Mouse (Mus musculus): ENCODE measurements around the gene Olfr1368.

The Olfr1368 gene

DNA sequence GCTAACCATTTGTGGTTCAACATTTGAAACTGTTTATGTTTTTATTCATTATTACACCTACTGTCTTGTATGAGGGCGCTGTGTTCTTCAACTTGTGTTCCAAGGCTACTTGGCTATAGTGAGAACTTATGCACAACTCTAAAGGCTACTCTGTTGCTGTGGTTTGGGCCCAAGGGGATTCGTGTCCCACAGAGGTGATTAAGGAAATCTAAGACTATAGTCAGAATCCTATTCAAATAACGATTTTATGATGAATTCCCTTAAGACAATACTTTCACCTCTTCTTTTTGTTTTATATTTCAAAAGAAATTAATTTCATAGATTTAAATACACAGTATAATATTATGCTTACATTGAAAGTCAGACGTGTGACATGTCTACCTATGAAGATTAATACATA lies at the start of gene Olfr1368:
TSS of gene Olfr1368 (minus strand) at position 101 of the 400 bp plus-strand sequence.
- DNase-seq, result no peak

DNA sequence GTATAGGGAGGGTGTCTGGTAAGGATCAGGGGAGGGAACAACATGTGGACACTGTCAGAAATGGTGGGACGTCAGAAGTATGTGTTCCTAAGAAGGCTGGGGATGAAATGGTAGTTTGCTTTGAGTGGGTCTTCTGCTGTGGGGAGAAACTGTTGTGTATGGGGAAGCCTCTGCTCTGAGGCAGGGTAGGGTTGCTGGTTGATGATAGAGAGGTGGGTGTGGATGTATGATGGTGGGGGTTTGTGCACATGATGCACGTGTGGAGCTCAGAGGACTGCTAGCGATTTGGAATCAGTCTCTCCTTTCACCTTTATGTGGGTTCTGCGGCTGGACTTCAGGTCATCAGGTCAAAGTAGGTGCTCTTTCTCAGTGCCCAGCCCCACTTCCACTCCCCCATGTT lies 39.9 kb upstream of the Olfr1368 start:
- no peak for DNase-seq

DNA sequence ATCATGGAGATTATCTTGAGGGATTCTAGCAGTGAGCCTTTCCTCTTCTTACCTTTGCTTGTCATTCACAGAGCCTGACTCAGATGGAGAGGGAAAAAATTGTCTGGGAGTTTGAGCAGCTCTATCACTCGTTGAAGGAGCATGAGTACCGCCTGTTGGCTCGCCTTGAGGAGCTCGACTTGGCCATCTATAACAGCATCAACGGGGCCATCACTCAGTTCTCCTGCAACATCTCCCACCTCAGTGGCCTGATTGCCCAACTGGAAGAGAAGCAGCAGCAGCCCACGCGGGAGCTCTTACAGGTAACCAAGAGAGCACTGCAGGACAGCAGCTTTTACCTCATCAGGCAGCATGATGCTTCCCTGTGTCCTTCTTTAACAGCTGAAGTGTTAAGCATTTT lies 38.0 kb upstream of the Olfr1368 start:
- no peak for DNase-seq

DNA sequence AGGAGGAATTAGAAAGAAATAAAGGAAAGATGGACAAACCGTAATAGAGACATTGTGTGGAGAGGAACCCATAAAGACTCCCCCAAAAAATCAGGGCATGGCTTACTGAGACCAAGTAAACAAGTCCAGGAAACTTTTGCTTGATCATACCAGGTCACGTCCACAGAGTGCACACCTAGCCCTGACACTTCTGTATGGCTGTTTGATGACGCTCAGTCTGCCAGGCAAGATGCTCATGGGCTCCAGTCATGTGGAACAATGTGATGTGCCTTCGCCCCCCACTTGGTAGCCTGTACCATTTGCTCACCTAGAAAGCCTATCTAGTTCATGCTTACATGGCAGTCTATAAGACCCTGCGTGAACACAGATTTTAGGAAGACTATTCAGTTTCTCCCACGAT lies 37.4 kb upstream of the Olfr1368 start:
- DNase-seq, result no peak

DNA sequence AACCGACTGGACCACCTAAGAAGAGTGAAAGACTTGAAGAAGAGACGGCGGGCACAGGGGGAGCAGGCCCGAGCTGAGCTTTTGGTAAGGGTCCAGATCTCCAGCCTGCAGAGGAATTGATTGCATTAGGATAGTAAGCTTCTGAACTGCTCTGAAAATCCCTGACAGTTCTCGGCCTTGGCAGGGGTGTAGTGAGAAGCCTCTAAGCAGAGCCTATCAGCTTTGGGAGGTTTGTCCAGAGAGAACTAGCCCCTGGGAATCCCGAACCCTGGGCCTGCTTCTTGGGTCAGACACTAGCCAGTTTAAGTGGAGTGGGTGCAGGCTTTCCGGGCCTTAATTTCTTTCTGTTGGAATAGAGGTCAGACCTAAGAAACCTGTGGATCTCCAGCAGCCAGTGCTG lies 36.3 kb upstream of the Olfr1368 start:
- no peak for DNase-seq

DNA sequence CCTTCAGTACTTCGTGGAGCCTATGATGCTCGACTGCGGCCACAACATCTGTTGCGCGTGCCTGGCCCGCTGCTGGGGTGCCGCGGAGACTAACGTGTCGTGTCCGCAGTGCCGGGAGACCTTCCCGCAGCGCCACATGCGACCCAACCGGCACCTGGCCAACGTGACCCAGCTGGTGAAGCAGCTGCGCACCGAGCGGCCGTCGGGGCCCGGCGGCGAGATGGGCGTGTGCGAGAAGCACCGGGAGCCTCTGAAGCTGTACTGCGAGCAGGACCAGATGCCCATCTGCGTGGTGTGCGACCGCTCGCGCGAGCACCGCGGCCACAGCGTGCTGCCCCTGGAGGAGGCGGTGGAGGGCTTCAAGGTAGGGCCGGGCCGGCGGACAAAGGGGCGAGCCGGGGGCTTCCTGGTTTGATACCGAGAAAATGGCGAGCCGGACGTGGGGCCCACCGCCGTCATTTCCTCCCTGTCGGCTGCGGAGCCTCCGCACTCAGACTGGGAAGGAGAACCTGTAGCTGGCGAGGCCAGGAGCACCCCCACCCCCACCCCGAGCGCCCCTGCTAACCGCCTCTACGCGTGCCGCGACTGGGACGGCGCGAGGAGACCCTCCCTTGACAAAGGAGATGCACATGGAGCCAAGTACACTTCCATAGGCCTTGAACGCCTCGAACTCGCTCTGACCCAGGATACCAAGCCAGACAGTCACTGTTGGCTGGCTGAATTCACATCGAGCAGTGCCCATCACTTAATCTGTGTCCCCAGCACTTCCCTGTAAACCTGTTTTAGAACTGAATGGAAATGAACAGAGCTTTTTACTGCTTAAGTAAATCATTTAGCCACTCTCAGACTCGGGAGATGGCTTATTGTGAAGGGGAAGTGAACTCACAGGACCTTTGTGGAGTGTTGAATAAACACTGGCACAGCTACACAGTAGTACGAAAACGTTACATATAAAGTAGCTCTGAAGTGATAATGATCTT lies 35.2 kb upstream of the Olfr1368 start:
- DNase-seq, result peak; percentile 53

DNA sequence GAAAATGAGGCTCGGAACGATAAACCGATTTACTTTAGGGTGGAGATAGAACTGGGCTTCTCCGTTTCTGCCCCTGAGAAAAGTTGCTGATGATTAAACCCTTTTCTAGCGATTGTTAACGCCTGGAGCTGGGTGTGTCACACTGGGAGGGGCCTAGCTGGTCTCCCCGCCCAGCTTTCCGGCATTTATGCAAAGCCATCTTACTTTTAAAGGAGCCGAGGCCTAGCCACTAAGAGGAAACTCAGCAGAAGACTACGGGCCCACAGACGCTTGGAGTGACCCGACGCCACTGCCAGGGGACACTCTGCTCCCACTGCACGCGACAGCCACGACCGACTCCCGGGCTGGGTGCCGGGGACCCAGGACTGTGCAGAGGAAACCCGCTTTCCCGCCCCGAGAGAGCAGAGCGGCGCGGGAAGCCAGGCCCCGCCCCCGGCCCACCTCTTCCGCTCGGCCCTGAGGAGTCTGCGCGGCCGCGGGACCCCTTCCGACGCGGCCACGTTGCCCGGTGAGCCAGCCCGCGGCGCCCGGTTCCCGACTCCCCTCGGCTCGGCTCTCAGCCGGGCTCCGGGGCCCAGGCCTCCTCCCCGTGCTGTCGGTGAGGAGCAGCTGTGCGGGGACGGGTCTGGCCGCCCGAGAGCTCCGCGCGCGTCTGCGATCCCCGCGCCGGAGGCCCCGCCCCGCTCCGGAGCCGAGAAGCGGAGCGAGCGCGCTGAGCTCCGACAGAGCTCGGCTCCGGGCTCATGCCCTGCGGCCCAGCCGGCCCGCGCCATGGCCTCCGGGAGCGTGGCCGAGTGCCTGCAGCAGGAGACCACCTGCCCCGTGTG lies 34.3 kb upstream of the Olfr1368 start:
- peak; percentile 83 for DNase-seq

DNA sequence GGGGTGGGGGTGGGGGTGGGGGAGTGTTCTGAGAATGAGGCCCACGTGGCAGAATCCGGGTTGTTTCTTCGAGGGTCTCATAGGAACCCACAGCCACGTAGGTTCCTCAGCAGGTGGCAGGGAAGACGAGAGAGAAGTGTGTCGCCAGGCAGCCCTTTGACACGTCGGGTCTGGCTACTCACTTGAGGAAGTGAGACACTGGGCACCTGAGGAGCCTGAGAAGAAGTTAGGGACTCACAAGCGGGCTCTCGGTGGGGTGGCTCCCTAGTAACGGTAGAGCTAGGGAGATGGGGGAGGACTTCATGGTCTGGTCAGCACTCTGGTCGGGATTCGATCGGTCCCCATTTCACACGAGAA lies 33.7 kb upstream of the Olfr1368 start, which contains the start of gene Trim27:
TSS of gene Trim27 (plus strand) at position 79 of the 357 bp plus-strand sequence.
- no peak for DNase-seq

DNA sequence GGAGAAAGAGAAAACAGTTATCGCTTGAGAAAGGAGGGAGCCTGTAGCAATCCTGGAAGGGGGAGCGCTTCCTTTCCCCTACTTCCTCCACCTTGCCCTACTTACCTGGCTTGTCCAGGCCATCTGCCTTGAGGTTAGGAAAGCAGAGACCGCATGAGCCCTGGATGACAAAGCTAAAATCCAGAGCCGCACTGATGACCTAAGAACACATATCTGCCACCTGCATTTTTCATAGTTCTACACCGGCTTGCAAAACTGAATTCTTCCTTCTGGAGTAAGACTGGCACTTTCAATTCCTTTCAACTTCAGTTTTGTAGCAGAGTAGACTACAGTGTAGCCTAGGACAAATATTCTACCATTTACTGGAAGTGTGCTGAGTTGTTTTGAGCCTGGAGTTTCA lies 32.7 kb upstream of the Olfr1368 start:
- DNase-seq, result no peak

DNA sequence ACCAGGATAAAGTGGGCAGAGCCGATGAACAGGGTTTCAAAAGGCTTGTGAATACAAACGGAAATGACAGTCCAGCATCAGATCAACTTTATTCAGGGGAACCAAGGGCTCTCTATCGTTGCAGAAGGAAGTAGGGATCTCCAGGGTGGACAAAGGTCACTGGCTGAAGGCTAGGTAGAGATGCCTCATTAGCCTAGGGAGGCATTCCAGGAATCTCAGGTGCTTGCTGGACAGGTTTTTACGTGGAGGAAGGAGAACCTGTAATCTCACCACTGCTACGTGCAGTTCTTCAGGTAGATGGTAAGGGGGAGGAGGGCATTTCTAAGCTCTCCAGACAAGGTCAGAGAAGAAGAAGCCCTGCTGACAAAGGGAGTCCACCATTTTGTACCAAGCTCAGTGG lies 32.0 kb upstream of the Olfr1368 start:
- no peak for DNase-seq

DNA sequence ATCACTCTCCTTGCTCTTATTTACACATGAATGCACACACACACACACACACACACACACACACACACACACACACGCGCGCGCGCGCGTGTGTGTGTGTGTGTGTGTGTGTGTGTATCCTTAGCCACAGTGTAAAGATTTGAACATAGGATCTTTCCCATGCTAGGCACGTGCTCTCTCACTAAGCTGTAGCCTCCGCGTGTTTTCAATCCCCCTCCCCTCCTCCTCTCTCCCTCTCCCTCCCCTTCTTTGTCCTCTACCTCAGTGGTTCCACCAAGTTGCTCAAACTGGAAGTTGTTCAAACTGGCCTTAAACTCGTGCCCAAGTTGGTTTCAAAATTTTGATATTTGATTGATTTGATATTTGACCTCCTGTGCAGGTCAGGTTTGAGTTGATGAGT lies 31.1 kb upstream of the Olfr1368 start:
- DNase-seq, result no peak

DNA sequence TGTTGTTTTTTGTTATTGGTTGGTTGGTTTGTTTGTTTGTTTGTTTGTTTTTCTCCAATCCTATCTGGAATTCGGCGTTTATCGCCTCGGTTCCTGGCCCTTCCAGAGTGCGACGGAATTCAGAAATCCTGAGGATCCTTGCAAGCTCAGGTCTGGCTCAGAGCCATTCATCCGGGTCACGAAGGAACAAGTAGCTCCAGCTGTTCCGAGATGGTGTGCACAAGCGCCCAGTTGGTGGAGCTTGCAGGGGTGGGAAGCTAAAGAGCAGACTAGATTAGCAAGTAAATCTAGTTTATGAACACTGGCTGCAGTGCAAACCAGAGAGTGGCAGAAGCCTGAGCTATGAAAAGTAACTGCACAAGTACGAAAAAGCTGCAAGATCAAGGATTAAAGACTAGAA lies 27.4 kb upstream of the Olfr1368 start:
- DNase-seq, result peak; percentile 61

DNA sequence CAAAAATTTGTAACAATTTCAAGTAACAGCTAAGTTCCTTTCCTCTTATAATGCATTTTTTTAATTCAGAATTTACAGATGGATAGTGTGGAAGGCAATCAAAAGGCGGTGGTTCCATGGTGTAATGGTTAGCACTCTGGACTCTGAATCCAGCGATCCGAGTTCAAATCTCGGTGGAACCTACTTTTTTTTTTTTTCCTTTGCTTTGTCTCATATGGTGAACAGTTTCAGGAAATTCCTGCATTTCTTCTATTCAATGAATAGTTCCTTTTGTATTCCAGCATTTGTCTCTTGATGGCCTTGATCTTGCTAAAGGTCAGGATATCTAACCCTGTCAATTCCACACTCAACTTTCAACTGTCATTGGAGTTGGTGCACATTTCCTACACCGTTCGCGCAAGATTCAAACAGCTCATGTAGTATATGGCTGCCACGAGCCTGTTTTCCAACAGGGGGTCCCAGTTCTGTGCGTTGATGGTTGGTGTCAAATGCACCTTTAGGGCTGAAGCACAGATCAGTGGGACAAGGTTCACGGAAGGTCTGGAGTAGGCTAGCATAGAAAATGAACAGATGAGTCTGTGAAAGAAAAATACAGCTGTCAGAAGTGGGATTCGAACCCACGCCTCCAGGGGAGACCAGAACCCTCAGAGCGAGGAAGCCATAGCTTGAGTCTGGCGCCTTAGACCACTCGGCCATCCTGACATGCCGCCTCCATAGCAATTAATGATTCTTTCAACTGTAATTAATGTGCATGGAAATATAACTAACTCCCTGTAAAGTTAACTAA lies 26.8 kb upstream of the Olfr1368 start:
- peak; percentile 75 for DNase-seq

DNA sequence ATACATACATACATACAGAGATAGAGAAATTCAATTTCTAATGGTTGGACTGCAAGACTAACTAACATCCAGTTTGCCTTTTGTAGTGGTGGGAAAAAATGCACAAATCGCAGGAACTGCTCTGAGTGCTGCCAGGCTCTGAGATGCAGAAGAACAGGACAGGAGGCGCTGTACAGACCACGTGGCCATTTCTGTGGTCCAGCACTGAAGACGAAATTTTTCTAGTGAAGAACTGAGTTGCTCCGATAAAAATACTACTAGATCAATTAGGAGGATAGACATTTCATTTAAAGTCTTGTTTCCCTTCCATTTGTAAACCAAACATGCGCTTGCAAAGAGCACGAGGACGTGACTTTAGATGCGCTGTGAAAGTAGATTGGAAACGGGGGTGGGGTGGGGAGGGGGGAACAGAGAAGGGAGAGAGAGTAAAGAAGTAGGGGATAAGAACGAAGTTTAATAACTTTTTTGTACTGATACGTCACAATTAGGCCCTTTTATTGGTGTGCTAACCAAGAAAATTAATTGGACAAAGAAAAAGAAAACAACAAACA lies 26.0 kb upstream of the Olfr1368 start:
- DNase-seq, result peak; percentile 23

DNA sequence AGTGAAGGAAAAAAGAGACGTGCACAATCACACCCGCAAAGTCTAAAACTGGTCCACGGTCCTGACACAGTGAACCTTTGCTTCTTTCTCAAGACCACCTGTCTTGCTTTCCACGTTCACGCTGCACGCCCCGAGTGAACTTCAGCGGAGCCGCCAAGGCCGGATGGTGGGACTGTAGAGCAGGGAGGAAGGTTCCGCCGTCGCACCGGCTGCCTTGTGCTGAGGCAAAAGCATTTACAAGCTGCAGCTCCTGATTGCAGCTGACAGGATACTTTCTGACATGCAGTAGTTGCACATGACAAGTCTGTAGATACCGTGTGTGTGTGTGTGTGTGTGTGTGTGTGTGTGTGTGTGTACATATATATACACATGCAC lies 25.5 kb upstream of the Olfr1368 start:
- peak; percentile 21 for DNase-seq

DNA sequence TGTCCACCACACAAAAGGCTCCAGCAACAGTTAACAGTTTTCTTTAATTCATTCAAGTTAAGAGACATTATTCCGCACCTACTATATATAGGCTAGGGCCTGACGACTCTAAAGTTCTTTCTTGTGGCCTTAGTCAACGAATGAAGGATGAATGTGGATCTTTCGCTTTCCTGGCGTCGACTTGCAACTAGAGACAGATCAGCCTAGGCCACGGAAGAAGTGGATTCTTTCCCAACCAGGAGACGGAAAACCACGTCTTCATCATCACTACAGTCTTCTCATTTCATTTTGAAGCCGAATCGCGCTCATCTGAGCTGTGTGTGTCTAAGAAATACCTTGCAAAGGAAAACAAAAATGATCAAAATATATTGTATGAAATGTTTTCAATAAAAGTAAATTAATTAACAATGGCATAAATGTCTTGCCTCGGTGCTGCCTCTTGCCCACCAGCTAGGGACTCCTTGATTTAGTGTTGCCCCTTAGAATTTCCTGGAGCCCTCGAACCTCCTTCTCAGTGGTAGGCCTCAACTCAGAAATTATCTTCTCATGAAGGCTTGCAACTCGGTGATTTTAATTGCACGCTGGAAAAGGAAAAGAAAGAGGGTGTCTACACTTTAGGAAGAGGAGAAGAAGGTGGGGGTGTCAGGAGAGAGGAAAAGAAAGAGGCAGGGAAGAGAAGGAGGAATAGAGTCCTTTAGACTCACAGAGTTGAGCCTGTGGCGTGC lies 24.9 kb upstream of the Olfr1368 start:
- no peak for DNase-seq

DNA sequence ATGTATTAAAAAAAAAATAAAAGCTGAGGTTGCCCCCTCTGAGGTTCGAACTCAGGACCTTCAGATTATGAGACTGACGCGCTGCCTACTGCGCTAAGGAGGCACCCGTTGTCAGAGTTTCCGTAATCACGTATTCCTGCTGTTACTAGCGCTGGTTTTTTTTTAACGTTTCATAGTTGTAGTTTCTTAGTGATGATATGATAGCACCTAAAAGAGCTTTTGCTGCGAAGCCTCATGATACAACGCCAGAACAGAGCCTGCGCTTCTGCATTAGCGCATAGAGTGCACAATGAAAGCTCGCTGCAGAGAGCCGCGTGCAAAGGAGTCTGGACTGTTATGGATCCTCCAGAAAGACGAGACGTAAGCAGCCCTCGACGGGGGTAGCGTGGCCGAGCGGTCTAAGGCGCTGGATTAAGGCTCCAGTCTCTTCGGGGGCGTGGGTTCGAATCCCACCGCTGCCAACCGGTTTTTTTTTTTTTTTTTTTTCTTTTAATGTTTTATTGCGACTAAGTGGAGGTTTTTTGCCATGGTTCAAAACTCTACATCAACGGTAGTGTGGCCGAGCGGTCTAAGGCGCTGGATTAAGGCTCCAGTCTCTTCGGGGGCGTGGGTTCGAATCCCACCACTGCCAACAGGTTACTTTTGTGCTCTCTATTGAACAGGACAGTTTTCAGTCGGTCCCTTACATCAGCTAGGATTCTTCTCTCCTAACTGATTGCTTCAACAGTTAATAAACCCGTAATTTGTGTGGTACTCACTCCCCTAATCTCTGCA lies 24.2 kb upstream of the Olfr1368 start:
- peak; percentile 74 for DNase-seq

DNA sequence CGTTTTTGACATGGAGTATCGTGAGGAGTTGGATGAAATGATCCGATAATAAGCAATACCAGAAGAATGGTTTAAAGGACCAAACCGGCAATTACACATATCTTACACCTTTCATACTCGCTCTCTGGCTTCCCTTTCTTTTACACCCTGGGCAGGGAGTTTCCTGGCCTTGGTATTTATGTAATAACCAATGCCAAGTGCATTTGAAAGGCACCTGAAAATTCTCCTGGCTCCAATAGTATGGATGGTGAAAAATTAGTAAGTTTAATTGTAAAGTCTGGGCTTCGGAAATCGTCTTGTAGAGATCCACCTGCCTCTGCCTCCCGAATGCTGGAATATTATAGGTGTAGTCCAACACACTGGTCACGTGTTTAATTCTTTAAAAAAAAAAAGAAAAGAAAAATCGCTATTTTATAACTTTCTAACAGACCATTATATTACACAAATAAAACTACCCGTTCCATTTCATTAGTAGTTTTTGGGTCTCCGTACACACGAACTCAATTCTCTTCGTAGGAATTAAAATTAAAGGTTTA lies 23.5 kb upstream of the Olfr1368 start:
- peak; percentile 18 for DNase-seq

DNA sequence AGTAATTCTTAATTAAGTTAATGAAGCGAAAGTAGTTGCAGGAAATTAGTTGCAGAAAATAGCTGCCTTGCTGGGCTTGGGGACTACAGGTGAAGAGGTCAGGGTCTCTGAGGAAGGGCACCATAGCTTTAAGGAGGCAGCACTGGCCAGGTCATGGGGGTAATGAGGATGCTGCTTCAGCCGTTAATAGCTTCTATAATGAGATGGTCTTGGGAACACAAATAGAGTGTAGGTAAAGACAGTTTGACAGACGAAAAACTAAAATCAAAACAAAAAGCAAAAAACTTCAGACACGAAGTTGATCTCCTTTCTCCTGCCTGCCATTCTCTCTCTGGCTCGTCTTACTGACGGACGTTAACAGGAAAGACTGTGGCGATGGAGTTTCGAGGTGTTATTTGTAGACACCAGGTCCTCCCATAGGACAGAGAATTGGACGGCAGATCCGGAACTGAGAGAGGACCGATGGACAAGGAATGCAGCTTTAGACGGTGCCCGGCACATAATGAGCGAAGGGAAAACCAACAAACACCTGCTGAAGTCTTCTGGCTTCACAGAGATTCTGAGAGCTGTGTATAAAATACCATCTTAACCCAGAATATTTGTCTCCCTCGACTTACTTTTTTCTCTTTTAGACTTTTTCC lies 22.8 kb upstream of the Olfr1368 start:
- DNase-seq, result peak; percentile 43

DNA sequence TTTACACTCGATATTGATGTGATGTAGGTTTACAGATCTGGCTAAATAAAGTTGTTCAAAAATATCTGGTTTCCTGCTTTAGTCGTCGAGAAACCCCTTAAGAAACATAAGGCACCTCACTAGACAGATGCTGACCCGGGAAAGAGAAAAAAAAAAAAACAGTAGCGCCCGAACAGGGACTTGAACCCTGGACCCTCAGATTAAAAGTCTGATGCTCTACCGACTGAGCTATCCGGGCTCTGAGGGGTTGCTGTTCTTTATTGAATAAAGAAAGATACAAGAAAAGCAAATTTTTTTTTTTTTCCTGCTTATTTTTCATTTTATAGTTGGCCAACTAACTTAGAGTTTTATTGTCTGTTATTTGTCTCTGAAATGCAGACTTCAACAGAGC lies 22.2 kb upstream of the Olfr1368 start:
- peak; percentile 44 for DNase-seq
